Mouse (Mus musculus): Measurements from ENCODE around the gene Plin1. TPM values are rescaled to one million over a fixed set of nuclear protein-coding genes. Genes with fewer than 3 reads are reported as not detected.

Gene Plin1
- 1,122 and 1,658 TPM in 2 replicates for polyA plus RNA-seq (2012; rRNA removed; ENCODE audit: low replicate concordance)

GRCm38 (mm10) chr7:79732622-79733021 is at the start of gene Plin1:
Gene Plin1, minus strand, starts transcription at chr7:79732903.

GRCm38 (mm10) chr7:79742659-79743536 is 10.2 kb upstream of the Plin1 start, which contains the start of the genes Pex11a and Wdr93:
Gene Pex11a, minus strand, starts transcription at chr7:79743131.
Gene Wdr93, plus strand, starts transcription at chr7:79743163.

GRCm38 (mm10) chr7:79715187-79715981 is 17.3 kb downstream of the Plin1 start, which contains the start of gene Kif7:
Gene Kif7, minus strand, starts transcription at chr7:79715720.

Other genes starting within 250 kb of the Plin1 start
- gene Rhcg, start 115.2 kb downstream of the Plin1 start, polyA plus RNA-seq (2012; rRNA removed; ENCODE audit: low replicate concordance) = not detected in 2 replicates
- gene Ticrr, start 72.7 kb downstream of the Plin1 start, polyA plus RNA-seq (2012; rRNA removed; ENCODE audit: low replicate concordance) = 0.27 and 0.62 TPM in 2 replicates
- gene Kif7, start 17.2 kb downstream of the Plin1 start, polyA plus RNA-seq (2012; rRNA removed; ENCODE audit: low replicate concordance) = 1.9 and 3.9 TPM in 2 replicates
- gene Pex11a, start 10.2 kb upstream of the Plin1 start, polyA plus RNA-seq (2012; rRNA removed; ENCODE audit: low replicate concordance) = 28.4 and 47.4 TPM in 2 replicates
- 2.9 and 3.3 TPM in 2 replicates for gene Wdr93, start 10.3 kb upstream of the Plin1 start, polyA plus RNA-seq (2012; rRNA removed; ENCODE audit: low replicate concordance)
- 0.23 and 0.33 TPM in 2 replicates for gene Mesp1, start 60.9 kb upstream of the Plin1 start, polyA plus RNA-seq (2012; rRNA removed; ENCODE audit: low replicate concordance)
- gene Mesp2, start 77.8 kb upstream of the Plin1 start, polyA plus RNA-seq (2012; rRNA removed; ENCODE audit: low replicate concordance) = 0.45 and 0.63 TPM in 2 replicates
- gene Anpep, start 128.2 kb upstream of the Plin1 start, polyA plus RNA-seq (2012; rRNA removed; ENCODE audit: low replicate concordance) = 61.2 and 98.4 TPM in 2 replicates
- 15.0 and 19.2 TPM in 2 replicates for gene Ap3s2, start 187.7 kb upstream of the Plin1 start, polyA plus RNA-seq (2012; rRNA removed; ENCODE audit: low replicate concordance)
- gene Arpin, start 202.5 kb upstream of the Plin1 start, polyA plus RNA-seq (2012; rRNA removed; ENCODE audit: low replicate concordance) = 10.2 and 15.7 TPM in 2 replicates